Mouse (Mus musculus): Measurements from ENCODE around the gene Zfp82. TPM values are rescaled to one million over a fixed set of nuclear protein-coding genes. Genes with fewer than 3 reads are reported as not detected.

Gene Zfp82
- polyA plus RNA-seq, 1 experiment: 1.7 TPM

DNA sequence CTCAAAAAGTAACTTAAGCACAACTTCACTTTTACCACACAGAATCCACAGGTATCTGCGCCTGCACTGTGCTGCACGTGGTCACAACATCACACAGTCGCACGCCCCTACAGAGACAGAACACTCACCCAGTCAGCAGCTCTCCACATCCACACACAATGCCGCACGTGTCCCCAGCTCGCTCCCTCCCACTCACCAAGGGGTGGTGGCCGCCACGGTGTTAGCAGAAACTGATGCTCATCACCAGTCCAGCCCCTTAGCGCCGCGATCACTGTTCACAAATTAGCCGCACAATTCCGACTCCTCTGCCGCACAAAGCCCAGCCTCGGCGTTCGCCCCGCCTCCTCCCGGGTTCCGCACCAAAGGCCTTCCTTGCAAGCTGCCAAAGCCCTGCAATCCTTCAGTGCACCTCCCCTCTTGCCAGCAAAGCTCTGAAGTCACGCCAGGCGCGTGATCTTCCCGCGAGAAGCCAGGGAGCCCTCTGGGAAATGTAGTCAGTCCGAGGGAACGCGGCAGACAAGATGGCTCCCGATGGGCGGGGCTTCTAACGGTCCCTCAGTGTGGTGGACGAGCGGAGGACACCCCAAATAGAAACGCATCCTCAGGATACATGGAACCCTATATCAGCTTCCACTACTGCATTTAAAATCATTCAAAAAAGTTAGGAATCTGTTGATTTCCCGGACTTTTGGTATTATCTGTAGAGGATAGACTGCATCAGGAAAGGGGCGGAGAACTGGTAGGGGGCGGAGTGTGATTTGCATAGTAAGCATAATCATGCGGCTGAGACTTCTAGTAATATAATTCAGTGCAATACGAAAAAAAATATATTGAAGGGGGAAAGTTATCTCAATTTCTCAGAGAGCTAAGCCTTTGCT lies 17.6 kb upstream of the Zfp82 start, which contains the start of the genes Gm26920 and Zfp566:
Gm26920 (minus strand) TSS at position 319 of the 878 bp plus-strand sequence.
Zfp566 (minus strand) TSS at position 436 of the 878 bp plus-strand sequence.
- H3K4me1 ChIP-seq (replicated peaks; ENCODE audit: control insufficient read depth, insufficient read depth, low read length): peaks cover 12% of the 10 kb centered on the region
- H3K27ac ChIP-seq (ENCODE audit: control insufficient read depth, insufficient read depth, low read length): peak within 1 kb of the TSS; percentile 1; the same call in 1 of the 2 replicates
- peak within 1 kb of the TSS; percentile 55 for H3K4me3 ChIP-seq (ENCODE audit: control insufficient read depth, insufficient read depth, low read length)
- TF ChIP-seq CTCF (IDR thresholded peaks at IDR 0.05; ENCODE audit: borderline replicate concordance, control insufficient read depth, extremely low read depth, insufficient read depth, low read length, poor library complexity): no peak
- peak; percentile 67 for TF ChIP-seq POLR2A (IDR thresholded peaks at IDR 0.05; ENCODE audit: control insufficient read depth, extremely low read depth, insufficient read depth, low read length, poor library complexity)
- peak; percentile 95 for DNase-seq
- no peaks in the 10 kb centered on the region for H3K27me3 ChIP-seq (ENCODE audit: control insufficient read depth, insufficient read depth, low read length)
- H3K36me3 ChIP-seq (ENCODE audit: control insufficient read depth, insufficient read depth, low read length): no peaks in the 10 kb centered on the region
- under 1% methylated on average over 40 of the region's 40 CpGs for WGBS

DNA sequence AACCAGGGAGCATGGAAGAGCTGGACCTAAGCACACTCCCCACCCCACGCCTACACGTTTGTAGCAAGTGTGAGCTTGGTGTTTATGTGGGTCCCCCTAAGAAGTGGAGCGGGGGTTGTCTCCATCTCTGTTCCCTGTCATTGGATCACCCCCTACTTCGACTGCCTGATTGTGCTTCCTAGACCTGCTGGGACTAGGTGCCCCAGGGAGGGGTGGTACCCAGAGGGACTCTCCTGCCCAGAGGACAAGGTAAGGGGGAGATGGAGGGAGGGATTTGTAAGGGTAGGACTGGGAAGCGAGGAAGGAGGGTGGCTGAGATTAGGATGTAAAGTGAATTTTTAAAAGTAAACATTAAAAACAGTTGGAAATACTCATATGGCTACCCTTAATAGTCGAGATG lies 16.7 kb upstream of the Zfp82 start:
- no peak overlapping the region for H3K4me3 ChIP-seq (ENCODE audit: control insufficient read depth, insufficient read depth, low read length)
- TF ChIP-seq CTCF (IDR thresholded peaks at IDR 0.05; ENCODE audit: borderline replicate concordance, control insufficient read depth, extremely low read depth, insufficient read depth, low read length, poor library complexity): no peak
- TF ChIP-seq POLR2A (IDR thresholded peaks at IDR 0.05; ENCODE audit: control insufficient read depth, extremely low read depth, insufficient read depth, low read length, poor library complexity): no peak
- peaks cover 12% of the 10 kb centered on the region for H3K4me1 ChIP-seq (replicated peaks; ENCODE audit: control insufficient read depth, insufficient read depth, low read length)
- no peak overlapping the region for H3K27ac ChIP-seq (ENCODE audit: control insufficient read depth, insufficient read depth, low read length)
- no peaks in the 10 kb centered on the region for H3K36me3 ChIP-seq (ENCODE audit: control insufficient read depth, insufficient read depth, low read length)
- H3K27me3 ChIP-seq (ENCODE audit: control insufficient read depth, insufficient read depth, low read length): no peaks in the 10 kb centered on the region
- 41% methylated on average over 6 of the region's 6 CpGs for WGBS
- DNase-seq: peak; percentile 4

DNA sequence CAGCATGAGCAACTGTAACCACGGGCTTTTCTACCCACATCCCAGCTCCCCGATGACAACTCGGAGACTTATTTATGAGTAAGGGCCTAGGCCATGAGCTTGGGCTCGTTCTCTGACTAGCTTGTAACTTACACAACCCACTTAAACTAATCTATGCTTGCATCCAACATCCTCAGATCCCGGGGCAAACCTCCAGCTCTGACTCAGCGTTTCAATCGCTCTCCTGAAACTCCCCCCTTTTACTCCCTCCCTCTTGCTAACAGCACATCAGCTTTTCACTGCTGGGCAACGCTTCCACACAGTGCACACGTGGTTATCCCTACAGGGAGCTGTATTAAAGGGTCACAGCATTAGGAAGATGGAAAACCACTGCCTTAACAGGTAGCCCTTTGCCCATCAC lies 13.8 kb upstream of the Zfp82 start:
- Histone ChIP-seq H3K4me3 (ENCODE audit: control insufficient read depth, insufficient read depth, low read length) (no peak overlapping the region), H3K27ac (ENCODE audit: control insufficient read depth, insufficient read depth, low read length) (no peak overlapping the region), H3K36me3 (ENCODE audit: control insufficient read depth, insufficient read depth, low read length) (no peaks in the 10 kb centered on the region), H3K4me1 (replicated peaks; ENCODE audit: control insufficient read depth, insufficient read depth, low read length) (peaks cover 9% of the 10 kb centered on the region), H3K27me3 (ENCODE audit: control insufficient read depth, insufficient read depth, low read length) (no peaks in the 10 kb centered on the region)
- WGBS: 59% methylated on average over 9 of the region's 9 CpGs
- DNase-seq: no peak
- no peak for TF ChIP-seq CTCF (IDR thresholded peaks at IDR 0.05; ENCODE audit: borderline replicate concordance, control insufficient read depth, extremely low read depth, insufficient read depth, low read length, poor library complexity)
- TF ChIP-seq POLR2A (IDR thresholded peaks at IDR 0.05; ENCODE audit: control insufficient read depth, extremely low read depth, insufficient read depth, low read length, poor library complexity): no peak

DNA sequence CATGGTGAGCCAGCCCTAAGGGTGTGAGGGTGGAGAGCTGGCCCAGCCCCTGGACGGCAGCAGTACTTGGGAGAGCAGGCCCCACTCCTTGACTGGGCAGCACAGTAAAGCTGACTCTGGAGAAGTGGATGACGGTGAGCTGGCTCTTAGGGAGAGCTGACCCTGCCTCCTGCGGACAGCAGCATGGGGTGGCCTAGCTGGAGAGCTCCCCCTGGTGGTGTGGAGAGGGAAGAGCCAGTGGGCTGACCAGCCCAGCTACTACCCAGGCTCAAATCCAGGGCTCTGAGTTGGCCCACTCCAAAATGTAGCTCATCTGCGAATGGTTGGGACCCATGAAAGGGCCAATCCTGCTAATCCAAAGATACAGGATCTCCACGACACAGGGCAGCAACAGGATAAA lies 8.1 kb downstream of the Zfp82 start:
- 95% methylated on average over 5 of the region's 5 CpGs for WGBS
- no peak for DNase-seq
- H3K27ac ChIP-seq (ENCODE audit: control insufficient read depth, insufficient read depth, low read length): no peak overlapping the region
- no peak for TF ChIP-seq CTCF (IDR thresholded peaks at IDR 0.05; ENCODE audit: borderline replicate concordance, control insufficient read depth, extremely low read depth, insufficient read depth, low read length, poor library complexity)
- no peak for TF ChIP-seq POLR2A (IDR thresholded peaks at IDR 0.05; ENCODE audit: control insufficient read depth, extremely low read depth, insufficient read depth, low read length, poor library complexity)
- peaks cover 20% of the 10 kb centered on the region; the same call in 1 of the 2 replicates for H3K36me3 ChIP-seq (ENCODE audit: control insufficient read depth, insufficient read depth, low read length)
- H3K4me3 ChIP-seq (ENCODE audit: control insufficient read depth, insufficient read depth, low read length): no peak overlapping the region
- no peaks in the 10 kb centered on the region for H3K4me1 ChIP-seq (replicated peaks; ENCODE audit: control insufficient read depth, insufficient read depth, low read length)
- H3K27me3 ChIP-seq (ENCODE audit: control insufficient read depth, insufficient read depth, low read length): no peaks in the 10 kb centered on the region

DNA sequence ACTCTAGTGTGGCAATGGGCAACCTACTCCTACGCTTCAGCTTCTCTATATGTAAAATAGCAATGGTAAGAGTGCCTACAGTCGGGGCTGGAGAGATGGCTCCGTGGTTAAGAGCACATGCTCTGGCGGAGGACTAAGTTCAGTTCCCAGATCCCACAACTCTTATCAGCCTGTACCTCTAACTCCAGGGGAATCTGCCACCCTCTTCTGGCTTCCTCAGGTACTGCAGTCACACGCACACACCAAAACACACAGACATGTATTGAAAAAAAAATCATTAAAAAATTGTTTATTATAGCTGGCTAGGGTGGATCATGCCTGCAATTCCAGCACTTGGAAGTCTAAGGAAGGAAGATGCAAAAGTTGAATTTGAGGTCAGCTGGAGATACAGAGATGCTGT lies 10.2 kb downstream of the Zfp82 start:
- peak; percentile 24 for DNase-seq
- Histone ChIP-seq H3K4me1 (replicated peaks; ENCODE audit: control insufficient read depth, insufficient read depth, low read length) (no peaks in the 10 kb centered on the region), H3K27me3 (ENCODE audit: control insufficient read depth, insufficient read depth, low read length) (no peaks in the 10 kb centered on the region), H3K4me3 (ENCODE audit: control insufficient read depth, insufficient read depth, low read length) (no peak overlapping the region), H3K27ac (ENCODE audit: control insufficient read depth, insufficient read depth, low read length) (no peak overlapping the region), H3K36me3 (ENCODE audit: control insufficient read depth, insufficient read depth, low read length) (peaks cover 16% of the 10 kb centered on the region)
- 97% methylated on average over 5 of the region's 5 CpGs for WGBS
- TF ChIP-seq CTCF (IDR thresholded peaks at IDR 0.05; ENCODE audit: borderline replicate concordance, control insufficient read depth, extremely low read depth, insufficient read depth, low read length, poor library complexity) (no peak), POLR2A (IDR thresholded peaks at IDR 0.05; ENCODE audit: control insufficient read depth, extremely low read depth, insufficient read depth, low read length, poor library complexity) (no peak)

DNA sequence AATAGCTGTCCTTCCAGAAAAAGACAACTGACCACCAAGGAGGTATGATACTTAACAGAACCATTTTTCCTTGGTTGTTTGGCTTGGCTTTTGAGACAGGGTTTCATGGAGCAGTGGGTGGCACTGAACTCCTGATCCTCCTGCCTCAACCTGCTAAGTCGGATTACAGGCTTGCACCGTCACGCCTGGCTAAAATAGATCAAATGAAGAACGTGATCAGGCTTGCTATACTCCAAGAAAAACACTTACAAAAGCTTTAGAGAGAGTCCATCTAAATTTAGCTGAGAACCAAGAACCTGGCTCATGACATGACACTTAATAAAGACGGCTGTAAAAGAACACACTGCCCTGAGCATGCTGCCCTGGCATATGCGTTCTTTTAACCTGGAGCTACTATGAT lies 12.4 kb downstream of the Zfp82 start:
- 94% methylated on average over 6 of the region's 6 CpGs for WGBS
- Histone ChIP-seq H3K27ac (ENCODE audit: control insufficient read depth, insufficient read depth, low read length) (no peak overlapping the region), H3K4me1 (replicated peaks; ENCODE audit: control insufficient read depth, insufficient read depth, low read length) (no peaks in the 10 kb centered on the region), H3K27me3 (ENCODE audit: control insufficient read depth, insufficient read depth, low read length) (no peaks in the 10 kb centered on the region), H3K36me3 (ENCODE audit: control insufficient read depth, insufficient read depth, low read length) (peaks cover 19% of the 10 kb centered on the region), H3K4me3 (ENCODE audit: control insufficient read depth, insufficient read depth, low read length) (no peak overlapping the region)
- no peak for DNase-seq
- TF ChIP-seq POLR2A (IDR thresholded peaks at IDR 0.05; ENCODE audit: control insufficient read depth, extremely low read depth, insufficient read depth, low read length, poor library complexity) (no peak), CTCF (IDR thresholded peaks at IDR 0.05; ENCODE audit: borderline replicate concordance, control insufficient read depth, extremely low read depth, insufficient read depth, low read length, poor library complexity) (no peak)

Measured in thymus, adult 2 months (tissue).